Mouse (Mus musculus): Measurements from ENCODE around the gene Casp7. TPM values are rescaled to one million over a fixed set of nuclear protein-coding genes. Genes with fewer than 3 reads are reported as not detected.

Casp7 gene
- polyA plus RNA-seq, 1 experiment from 2014 or later = 16.2 TPM

GRCm38 (mm10) chr19:56439072-56439434 is 42.1 kb downstream of the Casp7 start:
- WGBS = 92% methylated on average over 6 of the region's 6 CpGs
- Histone ChIP-seq H3K9me3 (no peaks in the 10 kb centered on the region), H3K27me3 (ENCODE audit: poor library complexity, severe bottlenecking) (no peaks in the 10 kb centered on the region), H3K4me1 (peaks cover 9% of the 10 kb centered on the region; the same call in 1 of the 2 replicates), H3K4me3 (no peak overlapping the region), H3K27ac (no peak overlapping the region), H3K36me3 (replicated peaks) (peaks cover 22% of the 10 kb centered on the region; the same call in 1 of the 2 replicates)
- DNase-seq (ENCODE audit: extremely low spot score, low spot score) = no peak

DNA sequence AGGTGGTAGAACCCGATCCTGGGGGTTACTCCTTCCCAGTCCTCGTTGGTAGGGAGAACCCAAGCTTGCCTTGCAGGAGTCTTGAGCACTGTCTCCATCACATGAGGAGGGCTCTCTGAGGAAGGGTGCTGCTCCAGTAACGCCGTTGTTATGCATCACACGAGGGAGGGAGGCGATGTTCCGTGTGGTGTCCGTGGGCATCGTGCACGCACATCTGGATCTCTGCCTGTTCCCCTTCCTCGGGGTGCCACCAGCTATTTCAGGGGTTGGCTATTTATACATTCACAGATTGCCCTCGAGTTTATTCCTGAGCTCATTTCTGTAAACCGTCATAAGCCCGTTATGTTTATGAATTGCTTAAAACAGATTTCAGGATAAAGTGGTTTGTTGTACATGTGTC is 46.5 kb downstream of the Casp7 start:
- DNase-seq (ENCODE audit: extremely low spot score, low spot score) = no peak
- Histone ChIP-seq H3K36me3 (replicated peaks) (peaks cover 7% of the 10 kb centered on the region; the same call in 1 of the 2 replicates), H3K4me3 (no peak overlapping the region), H3K27me3 (ENCODE audit: poor library complexity, severe bottlenecking) (no peaks in the 10 kb centered on the region), H3K9me3 (no peaks in the 10 kb centered on the region), H3K4me1 (0 out of 2 replicates have a peak, but pooled peaks cover 4% of the 10 kb centered on the region), H3K27ac (no peak overlapping the region)
- 90% methylated on average over 14 of the region's 14 CpGs for WGBS

GRCm38 (mm10) chr19:56448784-56449183 is 51.9 kb downstream of the Casp7 start:
- no peaks in the 10 kb centered on the region for H3K27me3 ChIP-seq (ENCODE audit: poor library complexity, severe bottlenecking)
- WGBS = 92% methylated on average over 4 of the region's 4 CpGs
- H3K36me3 ChIP-seq (replicated peaks) = no peaks in the 10 kb centered on the region
- H3K4me3 ChIP-seq = no peak overlapping the region
- DNase-seq (ENCODE audit: extremely low spot score, low spot score) = no peak
- no peak overlapping the region for H3K27ac ChIP-seq
- no peaks in the 10 kb centered on the region for H3K4me1 ChIP-seq
- no peaks in the 10 kb centered on the region for H3K9me3 ChIP-seq

DNA sequence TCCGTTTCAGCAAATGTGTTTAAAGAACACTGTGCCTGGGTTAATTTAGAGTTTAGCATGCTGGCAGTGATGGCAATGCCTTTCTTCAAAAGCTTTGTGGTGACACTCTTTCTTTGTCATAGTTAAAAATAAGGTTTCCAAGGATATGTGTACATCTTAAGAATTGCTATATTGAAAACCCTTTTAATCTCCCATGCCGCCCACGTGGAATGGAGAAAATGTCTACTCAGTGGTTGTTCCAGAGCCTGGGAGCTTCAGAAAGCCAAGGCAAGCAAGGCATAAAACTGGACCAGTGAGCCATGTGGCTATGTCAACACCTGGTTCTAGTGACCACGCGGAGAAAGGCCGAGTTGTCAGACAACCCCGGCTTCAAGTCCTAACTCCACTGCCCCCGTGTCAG is 52.6 kb downstream of the Casp7 start:
- Histone ChIP-seq H3K36me3 (replicated peaks) (no peaks in the 10 kb centered on the region), H3K4me1 (no peaks in the 10 kb centered on the region), H3K27me3 (ENCODE audit: poor library complexity, severe bottlenecking) (no peaks in the 10 kb centered on the region), H3K27ac (no peak overlapping the region), H3K9me3 (no peaks in the 10 kb centered on the region), H3K4me3 (no peak overlapping the region)
- 94% methylated on average over 8 of the region's 8 CpGs for WGBS
- DNase-seq (ENCODE audit: extremely low spot score, low spot score) = no peak

GRCm38 (mm10) chr19:56450892-56451291 is 54.0 kb downstream of the Casp7 start:
- Histone ChIP-seq H3K9me3 (no peaks in the 10 kb centered on the region), H3K4me1 (0 out of 2 replicates have a peak, but pooled peaks cover 4% of the 10 kb centered on the region), H3K27ac (no peak overlapping the region), H3K4me3 (no peak overlapping the region), H3K36me3 (replicated peaks) (no peaks in the 10 kb centered on the region), H3K27me3 (ENCODE audit: poor library complexity, severe bottlenecking) (no peaks in the 10 kb centered on the region)
- WGBS = 89% methylated on average over 5 of the region's 5 CpGs
- no peak for DNase-seq (ENCODE audit: extremely low spot score, low spot score)

GRCm38 (mm10) chr19:56451867-56452266 is 54.9 kb downstream of the Casp7 start:
- WGBS = 88% methylated on average over 4 of the region's 4 CpGs
- Histone ChIP-seq H3K27me3 (ENCODE audit: poor library complexity, severe bottlenecking) (no peaks in the 10 kb centered on the region), H3K9me3 (no peaks in the 10 kb centered on the region), H3K27ac (no peak overlapping the region), H3K4me1 (peaks cover 5% of the 10 kb centered on the region), H3K36me3 (replicated peaks) (no peaks in the 10 kb centered on the region), H3K4me3 (no peak overlapping the region)
- DNase-seq (ENCODE audit: extremely low spot score, low spot score) = no peak

- Histone ChIP-seq H3K4me1 (peaks cover 10% of the 10 kb centered on the region), H3K9me3 (no peaks in the 10 kb centered on the region), H3K36me3 (replicated peaks) (no peaks in the 10 kb centered on the region), H3K27ac (no peak overlapping the region), H3K4me3 (no peak overlapping the region), H3K27me3 (ENCODE audit: poor library complexity, severe bottlenecking) (no peaks in the 10 kb centered on the region)
- WGBS = 95% methylated on average over 2 of the region's 2 CpGs
- DNase-seq (ENCODE audit: extremely low spot score, low spot score) = no peak
Observed at GRCm38 (mm10) chr19:56452421-56452820, 55.5 kb downstream of the Casp7 start.

- Histone ChIP-seq H3K4me3 (no peak overlapping the region), H3K27me3 (ENCODE audit: poor library complexity, severe bottlenecking) (no peaks in the 10 kb centered on the region), H3K9me3 (no peaks in the 10 kb centered on the region), H3K27ac (no peak overlapping the region), H3K36me3 (replicated peaks) (no peaks in the 10 kb centered on the region), H3K4me1 (peaks cover 12% of the 10 kb centered on the region)
- DNase-seq (ENCODE audit: extremely low spot score, low spot score) = no peak
- 87% methylated on average over 4 of the region's 4 CpGs for WGBS
Observed at GRCm38 (mm10) chr19:56454862-56455261, 57.9 kb downstream of the Casp7 start.

- Histone ChIP-seq H3K4me1 (peaks cover 14% of the 10 kb centered on the region), H3K9me3 (no peaks in the 10 kb centered on the region), H3K27ac (no peak overlapping the region), H3K36me3 (replicated peaks) (no peaks in the 10 kb centered on the region), H3K4me3 (no peak overlapping the region), H3K27me3 (ENCODE audit: poor library complexity, severe bottlenecking) (no peaks in the 10 kb centered on the region)
- DNase-seq (ENCODE audit: extremely low spot score, low spot score) = no peak
- 60% methylated on average over 2 of the region's 2 CpGs for WGBS
Observed at GRCm38 (mm10) chr19:56455369-56455768, 58.4 kb downstream of the Casp7 start.

- Histone ChIP-seq H3K27ac (no peak overlapping the region), H3K27me3 (ENCODE audit: poor library complexity, severe bottlenecking) (no peaks in the 10 kb centered on the region), H3K9me3 (no peaks in the 10 kb centered on the region), H3K4me1 (peaks cover 20% of the 10 kb centered on the region), H3K36me3 (replicated peaks) (no peaks in the 10 kb centered on the region), H3K4me3 (no peak overlapping the region)
- no peak for DNase-seq (ENCODE audit: extremely low spot score, low spot score)
- 91% methylated on average over 4 of the region's 4 CpGs for WGBS
Observed at GRCm38 (mm10) chr19:56457569-56457968, 60.6 kb downstream of the Casp7 start.

DNA sequence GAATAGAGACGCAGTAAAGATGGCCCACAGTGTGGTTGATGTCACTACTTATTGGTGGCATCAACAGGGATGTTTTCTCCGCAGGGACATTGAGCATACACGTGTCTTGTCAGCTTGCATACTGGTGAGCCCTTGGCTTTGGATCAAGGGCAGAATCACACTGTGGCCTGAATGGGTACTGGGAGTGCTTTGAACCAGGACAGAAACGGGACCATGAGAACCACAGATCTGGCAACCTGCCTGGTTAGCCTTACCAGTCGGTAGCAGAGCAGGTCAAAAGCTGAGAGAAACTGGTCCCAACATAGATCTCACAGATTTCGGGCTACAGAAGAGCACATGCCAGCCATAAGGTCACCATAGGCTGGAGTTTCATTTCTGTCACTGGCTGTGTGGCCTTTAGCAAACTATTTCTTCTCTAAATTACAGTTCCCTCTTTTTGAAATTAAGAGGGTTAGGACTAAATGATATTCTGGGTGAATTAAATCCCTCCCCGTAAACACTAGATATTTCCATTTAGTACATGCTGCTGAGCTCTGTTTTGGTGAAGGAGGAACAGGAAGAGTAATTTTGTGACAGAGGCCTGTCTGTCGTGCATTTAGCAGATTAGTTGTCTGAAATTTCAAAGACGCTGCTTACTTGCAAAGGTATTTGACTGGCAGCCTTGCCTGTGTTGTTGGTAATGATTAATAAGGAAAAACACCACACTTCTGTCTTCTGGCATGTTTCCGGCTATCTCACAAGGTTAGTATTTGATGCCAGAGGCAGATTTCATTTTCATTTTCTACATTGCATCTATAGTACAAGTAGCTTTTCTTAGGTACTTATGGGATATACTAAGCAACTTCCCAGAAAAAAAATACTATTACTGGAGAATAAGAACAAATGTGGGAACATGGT is 62.5 kb downstream of the Casp7 start:
- Histone ChIP-seq H3K4me3 (no peak overlapping the region), H3K4me1 (peaks cover 20% of the 10 kb centered on the region)
- DNase-seq (ENCODE audit: extremely low spot score, low spot score) = no peak

DNA sequence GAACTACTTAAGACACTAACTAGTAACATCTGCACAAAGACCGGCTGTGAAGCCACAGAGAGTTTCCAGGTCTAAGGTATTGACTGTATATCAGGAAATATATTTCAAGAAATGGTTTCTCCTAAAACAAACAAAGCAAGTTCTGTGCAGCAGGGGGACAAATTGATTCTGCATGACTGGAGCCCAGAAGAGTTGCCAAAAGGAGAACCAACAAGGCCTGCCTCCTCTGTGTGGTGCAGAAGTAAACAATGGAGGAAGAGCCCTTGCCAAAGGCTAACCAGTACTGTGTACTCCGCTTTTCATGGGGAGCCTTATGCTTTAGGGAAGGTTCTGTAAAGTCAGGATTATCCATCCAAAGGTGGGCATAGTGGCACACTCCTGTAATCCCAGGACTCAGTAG is 63.3 kb downstream of the Casp7 start:
- no peaks in the 10 kb centered on the region for H3K36me3 ChIP-seq (replicated peaks)
- WGBS = 73% methylated on average over 2 of the region's 2 CpGs
- no peak for DNase-seq (ENCODE audit: extremely low spot score, low spot score)

More for the DNA sequence above, 62.5 kb downstream of the Casp7 start:
- Histone ChIP-seq H3K9me3 (no peaks in the 10 kb centered on the region), H3K36me3 (replicated peaks) (no peaks in the 10 kb centered on the region), H3K27ac (no peak overlapping the region), H3K27me3 (ENCODE audit: poor library complexity, severe bottlenecking) (no peaks in the 10 kb centered on the region)
- 91% methylated on average over 10 of the region's 10 CpGs for WGBS

DNA sequence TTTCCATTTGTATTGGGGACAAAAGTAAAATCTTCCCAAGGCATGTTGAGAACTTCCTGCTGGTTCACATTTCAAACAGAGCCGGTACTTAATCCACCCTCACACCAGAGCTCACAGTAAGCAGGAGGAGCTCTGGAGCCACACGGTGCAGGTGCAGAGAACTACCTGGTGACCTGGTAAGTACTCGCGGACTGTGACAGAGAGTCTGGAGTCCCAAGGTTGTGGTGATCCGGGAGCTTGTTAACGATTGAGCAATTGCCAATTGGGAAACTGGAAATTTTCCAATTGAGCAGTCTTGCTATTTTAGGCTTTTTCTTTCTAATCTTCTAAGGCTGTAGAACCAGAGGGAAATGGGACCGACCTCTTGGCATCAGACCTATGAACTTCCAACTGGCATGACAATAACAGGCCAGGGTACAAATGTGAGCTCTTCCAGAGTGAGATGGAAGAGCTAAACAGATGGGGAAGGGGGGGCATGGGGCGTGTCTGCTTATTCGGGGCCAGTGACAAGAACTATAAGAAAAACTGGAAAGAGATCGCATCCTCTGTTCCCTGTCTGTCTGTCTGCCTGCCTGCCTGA is 64.7 kb downstream of the Casp7 start, which contains the start of gene Plekhs1:
Gene Plekhs1 (plus strand): TSS at position 119 of the 580 bp plus-strand sequence.
- no peaks in the 10 kb centered on the region for H3K9me3 ChIP-seq
- H3K4me3 ChIP-seq = no peak within 1 kb of the TSS
- 68% methylated on average over 10 of the region's 10 CpGs for WGBS
- H3K36me3 ChIP-seq (replicated peaks) = no peaks in the 10 kb centered on the region
- H3K4me1 ChIP-seq = peaks cover 17% of the 10 kb centered on the region
- H3K27me3 ChIP-seq (ENCODE audit: poor library complexity, severe bottlenecking) = no peaks in the 10 kb centered on the region
- DNase-seq (ENCODE audit: extremely low spot score, low spot score) = no peak
- no peak within 1 kb of the TSS for H3K27ac ChIP-seq

More for the DNA sequence above, 63.3 kb downstream of the Casp7 start:
- no peaks in the 10 kb centered on the region for H3K27me3 ChIP-seq (ENCODE audit: poor library complexity, severe bottlenecking)
- H3K27ac ChIP-seq = no peak overlapping the region
- peaks cover 19% of the 10 kb centered on the region for H3K4me1 ChIP-seq
- no peak overlapping the region for H3K4me3 ChIP-seq
- H3K9me3 ChIP-seq = no peaks in the 10 kb centered on the region
